Mouse (Mus musculus) ES-E14 (cell line): ENCODE data around the gene Sds.

Experiments used
- MAFK ChIP-seq: IDR thresholded peaks from 2 replicates; pipeline ENCODE4 v1.6.1; 2014; ENCODE audit warnings: mild to moderate bottlenecking, low read depth, low read length, inconsistent platforms; ENCODE audit not compliant: insufficient read depth
- ZC3H11A ChIP-seq: IDR thresholded peaks from 2 replicates; pipeline ENCODE4 v1.6.1; 2012; ENCODE audit warnings: low read depth, mild to moderate bottlenecking, inconsistent platforms, low read length, borderline replicate concordance

DNA sequence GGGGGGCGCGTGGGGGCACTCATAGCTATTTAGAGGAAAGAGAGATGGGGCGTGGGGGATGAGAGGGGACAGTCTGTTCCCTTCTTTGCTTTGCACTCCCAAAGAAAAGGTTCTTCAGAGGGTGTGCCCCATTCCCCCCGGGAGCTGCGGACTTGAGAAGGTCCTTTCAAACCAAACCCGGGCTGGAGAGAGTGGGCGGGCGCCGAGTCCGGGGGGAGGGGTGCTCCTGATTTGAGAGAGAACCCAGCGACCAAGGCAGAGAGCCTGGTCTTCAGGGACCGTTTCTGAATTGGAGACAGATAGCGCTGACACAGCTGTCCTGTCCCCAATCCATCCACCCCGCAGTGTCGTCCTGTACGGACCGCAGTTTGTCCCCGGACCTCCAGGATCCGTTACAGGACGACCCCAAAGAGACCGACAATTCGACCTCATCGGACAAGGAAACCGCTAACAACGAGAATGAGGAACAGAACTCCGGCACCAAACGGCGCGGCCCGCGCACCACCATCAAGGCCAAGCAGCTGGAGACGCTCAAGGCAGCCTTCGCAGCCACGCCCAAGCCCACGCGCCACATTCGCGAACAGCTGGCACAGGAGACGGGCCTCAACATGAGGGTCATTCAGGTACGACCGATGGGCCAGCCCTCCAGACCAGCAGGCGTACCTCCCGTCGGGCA lies 41.2 kb upstream of the Sds start:
- TF ChIP-seq MAFK, result no peak
- no peak for TF ChIP-seq ZC3H11A
